Mouse (Mus musculus) liver, adult 2 months (tissue): ENCODE measurements at regions not wholly inside any gene's neighbourhood (a gene's known extent, or its start where the extent isn't known, plus 50 kb on each side); places are given as distances from the start of the nearest gene placed in this dataset.

ENCODE experiments used
- DNase-seq: peaks from one replicate; pipeline ENCODE4 v3.0.0-alpha.2; 2011; ENCODE audit warnings: low read depth, low spot score; ENCODE audit errors: extremely low read depth
- H3K27ac ChIP-seq: fragments of 200-500 bp; replicated peaks from 2 replicates; pipeline ENCODE4 v1.5.1; 2012; ENCODE audit warnings: low read depth, mild to moderate bottlenecking, control low read depth, inconsistent platforms, low read length; ENCODE audit not compliant: insufficient read depth
- H3K27me3 ChIP-seq: fragments of 200-500 bp; 2 replicates; pipeline ENCODE4 v1.6.1; 2012; ENCODE audit warnings: mild to moderate bottlenecking, moderate library complexity, low read length, inconsistent platforms; ENCODE audit not compliant: control insufficient read depth, insufficient read depth
- H3K36me3 ChIP-seq: fragments of 200-500 bp; 2 replicates; pipeline ENCODE4 v1.6.1; 2012; ENCODE audit warnings: low read length, inconsistent platforms; ENCODE audit not compliant: control insufficient read depth, insufficient read depth
- H3K4me1 ChIP-seq: fragments of 200-500 bp; 2 replicates; pipeline ENCODE4 v1.6.1; 2011; ENCODE audit warnings: low read length; ENCODE audit not compliant: control insufficient read depth, insufficient read depth
- H3K4me3 ChIP-seq: fragments of 200-500 bp; 2 replicates; pipeline ENCODE4 v1.5.1; 2011; ENCODE audit warnings: low read depth, mild to moderate bottlenecking, control low read depth, low read length, moderate library complexity; ENCODE audit not compliant: insufficient read depth
- H3K79me2 ChIP-seq: fragments of 200-500 bp; 2 replicates; pipeline ENCODE4 v1.6.1; 2012; ENCODE audit warnings: inconsistent platforms, mild to moderate bottlenecking, low read length, moderate library complexity; ENCODE audit not compliant: control insufficient read depth, insufficient read depth
- H3K9ac ChIP-seq: fragments of 200-500 bp; 2 replicates; pipeline ENCODE4 v1.6.1; 2012; ENCODE audit warnings: low read depth, mild to moderate bottlenecking, control low read depth, inconsistent platforms, low read length
- CTCF ChIP-seq: fragments of 200-500 bp; IDR thresholded peaks from 2 replicates; pipeline ENCODE4 v1.5.1; 2011; ENCODE audit warnings: low read depth, low read length, control low read depth
- POLR2A ChIP-seq: fragments of 200-500 bp; IDR thresholded peaks from 2 replicates; pipeline ENCODE4 v1.6.1; 2011; ENCODE audit warnings: low read length, control low read depth; ENCODE audit not compliant: insufficient read depth; ENCODE audit errors: extremely low read depth
- WGBS: fragments of 180-500 bp; shearing (Covaris S2); methylation state at CpG from one replicate; pipeline ENCODE4 v1.1.7; 2018; 5-methylcytosine and 5-hydroxymethylcytosine counted together

DNA sequence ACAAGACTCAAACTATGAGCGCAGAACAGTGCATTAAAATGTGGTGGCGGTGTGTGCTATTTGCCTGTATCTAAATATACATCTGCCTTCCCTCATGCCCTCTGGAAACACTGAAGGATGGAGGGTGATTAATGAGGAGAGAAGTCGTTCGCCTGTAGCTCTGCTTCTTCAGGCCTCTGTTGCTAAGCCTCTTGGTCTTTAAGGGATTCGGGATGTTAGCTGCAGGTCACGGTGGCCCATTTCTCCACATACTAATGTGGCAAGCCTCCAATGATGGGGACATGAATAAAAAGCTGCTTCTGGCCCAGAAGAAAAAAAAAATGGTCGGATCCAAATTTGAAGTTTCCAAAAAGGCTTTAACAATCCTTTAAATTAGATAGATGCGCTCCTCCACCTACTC, 137.0 kb upstream of the Btg1 start:
- Histone ChIP-seq H3K27ac (no peak overlapping the region), H3K36me3 (no peaks in the 10 kb centered on the region), H3K27me3 (no peaks in the 10 kb centered on the region), H3K4me3 (no peak overlapping the region), H3K4me1 (no peaks in the 10 kb centered on the region), H3K9ac (no peak overlapping the region), H3K79me2 (no peaks in the 10 kb centered on the region)
- DNase-seq, result no peak
- TF ChIP-seq CTCF, result no peak
- TF ChIP-seq POLR2A, result no peak
- 81% methylated on average over 8 of the region's 8 CpGs for WGBS

GRCm38 (mm10) chr10:96480453-96481324, 136.1 kb upstream of the Btg1 start:
- 75% methylated on average over 14 of the region's 14 CpGs for WGBS
- Histone ChIP-seq H3K79me2 (no peaks in the 10 kb centered on the region), H3K36me3 (no peaks in the 10 kb centered on the region), H3K27me3 (no peaks in the 10 kb centered on the region), H3K4me1 (no peaks in the 10 kb centered on the region), H3K9ac (no peak overlapping the region), H3K27ac (no peak overlapping the region), H3K4me3 (no peak overlapping the region)
- TF ChIP-seq POLR2A (no peak), CTCF (no peak)
- no peak for DNase-seq

DNA sequence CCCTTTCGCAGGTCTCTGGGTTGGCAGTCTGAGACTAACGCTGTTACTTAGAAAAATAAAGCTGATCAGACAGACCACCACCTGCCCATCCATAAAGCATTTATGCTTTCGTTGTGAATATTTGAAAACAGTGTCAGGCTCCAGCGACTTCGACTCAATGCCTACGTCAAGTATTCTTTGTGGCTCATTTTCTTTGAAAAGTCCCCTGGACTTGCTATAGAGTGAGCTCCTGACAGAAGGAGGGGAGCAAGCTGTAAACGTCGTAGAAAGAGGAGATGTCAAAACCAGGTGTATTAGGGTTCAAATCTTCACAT, 135.5 kb upstream of the Btg1 start:
- H3K79me2 ChIP-seq, result no peaks in the 10 kb centered on the region
- H3K9ac ChIP-seq, result no peak overlapping the region
- no peaks in the 10 kb centered on the region for H3K27me3 ChIP-seq
- 88% methylated on average over 8 of the region's 8 CpGs for WGBS
- H3K4me3 ChIP-seq, result no peak overlapping the region
- no peaks in the 10 kb centered on the region for H3K36me3 ChIP-seq
- TF ChIP-seq POLR2A (no peak), CTCF (no peak)
- DNase-seq, result no peak
- H3K4me1 ChIP-seq, result no peaks in the 10 kb centered on the region
- no peak overlapping the region for H3K27ac ChIP-seq

DNA sequence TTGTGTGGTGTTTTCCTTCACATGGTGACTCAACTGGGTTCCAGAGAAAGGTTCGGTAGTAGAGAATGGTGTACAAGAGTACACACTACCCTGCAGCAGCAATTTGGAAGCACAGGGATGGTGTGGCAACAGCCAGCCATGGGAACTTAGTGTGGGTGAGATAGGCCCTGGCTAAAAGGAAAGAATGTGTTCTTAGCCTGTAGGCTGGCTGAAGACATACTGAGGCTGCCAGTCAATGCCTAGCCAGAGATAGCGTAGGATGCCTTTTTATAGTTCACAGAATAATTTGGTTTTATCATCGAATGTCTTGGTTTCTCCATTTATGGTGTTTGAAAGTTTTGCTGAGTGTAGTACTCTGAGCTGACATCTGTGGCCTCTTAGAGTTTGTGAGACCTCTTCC, 130.1 kb upstream of the Btg1 start:
- Histone ChIP-seq H3K4me3 (no peak overlapping the region), H3K79me2 (no peaks in the 10 kb centered on the region), H3K9ac (no peak overlapping the region), H3K27ac (no peak overlapping the region), H3K27me3 (no peaks in the 10 kb centered on the region), H3K36me3 (no peaks in the 10 kb centered on the region), H3K4me1 (no peaks in the 10 kb centered on the region)
- TF ChIP-seq CTCF (no peak), POLR2A (no peak)
- DNase-seq, result no peak
- 92% methylated on average over 3 of the region's 3 CpGs for WGBS

DNA sequence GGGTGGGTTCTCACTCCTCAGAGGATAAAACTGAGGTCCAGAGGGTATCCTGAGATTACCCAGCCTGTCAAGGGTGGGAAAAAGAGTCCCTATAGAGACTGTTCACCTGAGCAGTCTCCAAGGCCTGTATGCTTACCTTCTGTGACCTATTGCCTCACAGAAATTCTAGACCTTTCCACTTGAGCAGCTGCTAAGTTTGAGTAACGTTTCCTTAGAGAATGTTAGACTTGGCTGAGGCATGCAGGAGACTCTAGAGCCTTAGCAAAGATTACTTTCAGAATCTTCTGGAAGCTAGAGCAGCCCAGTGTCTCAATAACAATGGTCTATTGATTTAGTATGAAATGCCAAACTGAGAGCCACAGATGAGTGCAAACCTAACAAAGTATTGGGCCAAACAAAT, 123.1 kb upstream of the Btg1 start:
- H3K27ac ChIP-seq, result no peak overlapping the region
- no peaks in the 10 kb centered on the region for H3K27me3 ChIP-seq
- TF ChIP-seq POLR2A, result no peak
- no peak for TF ChIP-seq CTCF
- no peak overlapping the region for H3K4me3 ChIP-seq
- no peak overlapping the region for H3K9ac ChIP-seq
- no peaks in the 10 kb centered on the region for H3K79me2 ChIP-seq
- WGBS, result 61% methylated on average over 1 of the region's 1 CpGs
- no peaks in the 10 kb centered on the region for H3K36me3 ChIP-seq
- no peak for DNase-seq
- H3K4me1 ChIP-seq, result no peaks in the 10 kb centered on the region

DNA sequence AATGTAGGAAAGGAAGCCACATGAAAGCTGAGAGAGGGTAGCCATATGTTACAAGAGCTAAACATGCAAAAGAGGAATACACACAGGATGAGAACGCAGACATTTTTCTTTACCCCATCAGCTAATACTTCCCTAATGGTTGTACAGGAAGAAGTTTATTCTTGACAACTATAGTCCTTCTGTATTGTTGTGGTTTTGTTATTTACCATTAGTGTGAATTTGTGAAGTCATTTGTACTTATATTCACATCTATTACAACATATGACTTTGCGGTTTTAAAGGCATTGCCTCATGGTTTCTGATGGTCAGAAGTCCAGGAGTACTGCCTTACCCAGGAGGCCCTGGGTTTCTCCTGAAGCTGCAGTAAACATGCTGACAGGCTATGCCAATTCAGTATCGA, 120.1 kb upstream of the Btg1 start:
- Histone ChIP-seq H3K36me3 (no peaks in the 10 kb centered on the region), H3K27ac (no peak overlapping the region), H3K27me3 (no peaks in the 10 kb centered on the region), H3K4me1 (no peaks in the 10 kb centered on the region), H3K9ac (no peak overlapping the region), H3K4me3 (no peak overlapping the region), H3K79me2 (no peaks in the 10 kb centered on the region)
- DNase-seq, result no peak
- TF ChIP-seq CTCF, result no peak
- no peak for TF ChIP-seq POLR2A
- WGBS, result 92% methylated on average over 3 of the region's 3 CpGs
